Mouse (Mus musculus) limb, embryonic 10.5 days (tissue): Measurements from ENCODE around the gene Rnf128. TPM values are rescaled to one million over a fixed set of nuclear protein-coding genes. Genes with fewer than 3 reads are reported as not detected.

ENCODE experiments used
- DNase-seq: peaks from one replicate; pipeline ENCODE4 v3.0.0-alpha.2; 2017; ENCODE audit warnings: low spot score
- H3K27ac ChIP-seq: fragments of 300-500 bp; sonication (generic); 2 replicates; pipeline ENCODE4 v1.5.1; 2016; ENCODE audit warnings: mild to moderate bottlenecking
- H3K27me3 ChIP-seq: fragments of 300-500 bp; sonication (generic); 2 replicates; pipeline ENCODE4 v1.6.1; 2016; ENCODE audit warnings: low read depth, mild to moderate bottlenecking; ENCODE audit not compliant: poor library complexity, severe bottlenecking
- H3K36me3 ChIP-seq: fragments of 300-500 bp; sonication (generic); 2 replicates; pipeline ENCODE4 v1.6.1; 2016; ENCODE audit warnings: mild to moderate bottlenecking, moderate library complexity
- H3K4me1 ChIP-seq: fragments of 300-500 bp; sonication (generic); 2 replicates; pipeline ENCODE4 v1.6.1; 2016
- H3K4me3 ChIP-seq: fragments of 300-500 bp; sonication (generic); 2 replicates; pipeline ENCODE4 v1.5.1; 2016; ENCODE audit warnings: mild to moderate bottlenecking, moderate library complexity
- H3K9me3 ChIP-seq: fragments of 300-500 bp; sonication (generic); replicated peaks from 2 replicates; pipeline ENCODE4 v1.6.1; 2016; ENCODE audit warnings: mild to moderate bottlenecking
- WGBS: fragments of 180-500 bp; shearing (Covaris S2); methylation state at CpG from one replicate; pipeline ENCODE4 v1.1.7; 2016; 5-methylcytosine and 5-hydroxymethylcytosine counted together
- polyA plus RNA-seq: library from polyadenylated mRNA; unstranded; fragments of >200 nt; fragmentation: Nextera tagmentation; extraction: Ambion mirVana; gene quantifications from 2 replicates; pipeline ENCODE4 v1.2.1, GENCODE M21; 2016

The Rnf128 gene
- 3.4 and 3.7 TPM in 2 replicates for polyA plus RNA-seq

DNA sequence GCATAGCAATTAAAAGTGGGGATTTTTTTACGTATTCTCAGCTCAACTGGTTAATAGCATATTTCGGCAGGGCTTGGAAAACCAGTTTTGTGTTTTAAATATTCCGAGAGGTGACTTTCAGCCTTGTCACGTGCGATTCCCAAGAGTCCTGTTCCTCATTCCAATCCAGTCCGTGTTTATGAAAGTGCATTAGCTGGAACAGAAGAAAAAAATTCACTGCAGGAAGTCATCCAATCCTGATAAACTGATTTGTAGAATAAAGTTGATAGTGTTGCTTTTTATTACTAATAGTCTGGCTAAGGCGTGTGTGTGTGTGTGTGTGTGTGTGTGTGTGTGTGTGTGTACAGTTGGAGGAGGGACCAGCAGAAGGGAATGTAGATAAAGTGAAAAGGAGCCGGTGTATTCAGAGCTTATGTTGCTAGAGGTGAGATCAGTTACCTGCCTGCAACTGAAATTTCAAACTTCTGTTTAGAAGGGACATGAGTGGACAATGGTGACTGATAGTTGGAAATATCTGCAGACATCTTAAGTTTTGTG, at the start of gene Rnf128:
Gene Rnf128, plus strand, starts transcription at position 392 of the 537 bp plus-strand sequence.
- Histone ChIP-seq H3K4me3 (no peak within 1 kb of the TSS), H3K4me1 (no peaks in the 10 kb centered on the region), H3K36me3 (no peaks in the 10 kb centered on the region), H3K27me3 (peaks cover 57% of the 10 kb centered on the region), H3K27ac (no peak within 1 kb of the TSS), H3K9me3 (no peaks in the 10 kb centered on the region)
- WGBS, result 84% methylated on average over 8 of the region's 8 CpGs
- DNase-seq, result no peak

DNA sequence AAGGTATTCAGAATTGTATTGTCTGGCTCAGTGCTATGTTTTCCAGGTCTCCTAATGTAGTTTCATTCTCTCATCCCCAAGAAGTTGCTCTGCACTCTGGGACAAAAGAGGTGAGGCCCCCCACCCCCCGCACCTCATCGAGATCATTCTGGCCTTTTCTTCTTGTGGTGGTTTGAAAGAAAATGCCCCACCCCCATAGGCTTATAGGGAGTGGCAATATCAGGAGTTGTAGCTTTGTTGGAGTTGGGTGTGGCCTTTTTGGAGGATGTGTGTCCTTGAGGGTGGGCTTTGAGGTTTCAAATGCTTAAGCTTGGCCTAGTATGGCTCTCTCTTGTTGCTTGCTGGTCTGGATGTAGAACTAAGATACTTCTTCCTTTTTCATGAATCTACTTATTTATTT, 47.0 kb upstream of the Rnf128 start:
- H3K36me3 ChIP-seq, result no peaks in the 10 kb centered on the region
- H3K27me3 ChIP-seq, result peaks cover 50% of the 10 kb centered on the region
- H3K9me3 ChIP-seq, result no peaks in the 10 kb centered on the region
- H3K27ac ChIP-seq, result no peak overlapping the region
- H3K4me3 ChIP-seq, result no peak overlapping the region
- 84% methylated on average over 2 of the region's 2 CpGs for WGBS
- no peaks in the 10 kb centered on the region for H3K4me1 ChIP-seq
- no peak for DNase-seq

DNA sequence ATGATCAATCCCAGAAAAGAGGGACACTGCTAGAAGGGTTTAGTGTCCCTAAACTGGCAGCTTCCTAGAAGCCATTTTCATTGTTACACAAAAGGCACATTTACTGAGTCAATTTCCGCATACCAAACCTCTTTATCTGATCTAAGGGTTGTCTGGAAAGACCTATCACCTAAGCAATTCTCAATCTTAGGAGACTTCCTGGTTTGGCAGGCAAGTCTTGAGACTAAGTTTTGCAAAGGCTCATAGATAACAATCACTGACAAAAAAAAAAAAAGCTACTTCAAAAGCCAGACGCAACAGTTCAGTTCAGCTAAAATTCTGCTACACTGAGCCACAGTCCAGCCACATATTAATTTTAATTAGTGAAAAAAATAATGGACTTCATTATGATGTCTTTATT, 43.9 kb upstream of the Rnf128 start:
- H3K27ac ChIP-seq, result no peak overlapping the region
- H3K36me3 ChIP-seq, result no peaks in the 10 kb centered on the region
- H3K9me3 ChIP-seq, result no peaks in the 10 kb centered on the region
- H3K4me3 ChIP-seq, result no peak overlapping the region
- WGBS, result 83% methylated on average over 2 of the region's 2 CpGs
- DNase-seq, result no peak
- peaks cover 45% of the 10 kb centered on the region for H3K27me3 ChIP-seq
- H3K4me1 ChIP-seq, result no peaks in the 10 kb centered on the region

DNA sequence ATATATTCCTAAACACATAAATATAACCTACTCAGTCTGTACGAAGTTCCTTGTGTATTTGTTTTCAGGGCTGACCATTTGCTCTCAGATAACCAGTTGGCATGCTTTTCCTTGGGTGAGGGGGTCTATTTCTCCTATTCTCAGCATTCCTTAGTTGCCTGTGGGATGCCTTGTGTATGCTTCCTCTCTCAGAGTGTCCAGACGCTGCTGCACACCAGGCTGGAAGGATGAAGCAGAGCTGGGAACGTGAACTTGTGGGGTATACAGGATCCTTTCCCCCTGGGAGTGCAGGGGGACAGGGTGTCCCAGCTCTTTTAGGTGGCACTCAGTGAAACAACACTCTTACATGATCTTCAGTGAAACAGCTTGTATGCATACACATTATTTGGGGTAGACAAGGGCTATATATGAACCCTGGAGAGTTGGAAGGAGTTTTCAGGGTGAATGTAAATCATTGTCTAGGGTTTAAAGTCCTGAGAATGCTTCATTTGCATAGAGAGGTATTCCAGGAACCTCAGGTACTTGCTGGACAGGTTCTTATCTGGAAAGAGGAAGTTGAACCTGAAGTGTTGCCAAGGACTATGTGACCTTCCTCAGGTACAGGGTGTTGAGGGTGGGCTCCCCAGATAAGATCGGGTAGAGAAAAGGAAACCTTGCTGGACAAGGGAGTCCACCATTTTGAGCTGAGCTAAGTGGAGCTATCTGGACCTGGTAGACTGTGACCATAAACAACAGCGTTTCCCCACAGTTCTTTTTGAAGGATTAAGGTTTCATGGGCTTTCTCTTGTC, 38.6 kb upstream of the Rnf128 start:
- no peak for DNase-seq
- H3K36me3 ChIP-seq, result no peaks in the 10 kb centered on the region
- H3K27ac ChIP-seq, result no peak overlapping the region
- no peak overlapping the region for H3K4me3 ChIP-seq
- no peaks in the 10 kb centered on the region for H3K9me3 ChIP-seq
- H3K27me3 ChIP-seq, result peaks cover 41% of the 10 kb centered on the region
- no peaks in the 10 kb centered on the region for H3K4me1 ChIP-seq
- 71% methylated on average over 5 of the region's 5 CpGs for WGBS

DNA sequence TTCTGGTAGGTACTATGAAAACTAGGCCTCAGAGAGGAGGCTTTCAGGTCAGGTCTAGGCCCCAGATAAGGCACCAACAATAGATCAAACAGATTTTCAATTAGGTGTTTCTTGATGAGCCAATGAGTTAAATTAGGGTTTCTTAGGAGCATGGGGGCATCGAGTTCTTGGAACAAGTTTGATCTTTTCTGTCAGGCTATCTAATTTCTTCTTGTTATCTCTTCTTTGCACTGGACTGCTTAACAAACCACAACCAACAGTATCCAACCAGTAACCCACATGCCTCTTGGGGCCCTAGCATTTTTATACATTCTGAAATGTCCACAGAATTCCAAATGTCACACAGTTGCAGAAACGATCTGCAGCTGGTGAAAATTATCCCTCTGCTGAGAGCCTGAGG, 37.4 kb upstream of the Rnf128 start:
- WGBS, result 77% methylated on average over 2 of the region's 2 CpGs
- Histone ChIP-seq H3K4me1 (no peaks in the 10 kb centered on the region), H3K9me3 (no peaks in the 10 kb centered on the region), H3K27me3 (peaks cover 54% of the 10 kb centered on the region), H3K4me3 (no peak overlapping the region), H3K36me3 (no peaks in the 10 kb centered on the region), H3K27ac (no peak overlapping the region)
- no peak for DNase-seq

DNA sequence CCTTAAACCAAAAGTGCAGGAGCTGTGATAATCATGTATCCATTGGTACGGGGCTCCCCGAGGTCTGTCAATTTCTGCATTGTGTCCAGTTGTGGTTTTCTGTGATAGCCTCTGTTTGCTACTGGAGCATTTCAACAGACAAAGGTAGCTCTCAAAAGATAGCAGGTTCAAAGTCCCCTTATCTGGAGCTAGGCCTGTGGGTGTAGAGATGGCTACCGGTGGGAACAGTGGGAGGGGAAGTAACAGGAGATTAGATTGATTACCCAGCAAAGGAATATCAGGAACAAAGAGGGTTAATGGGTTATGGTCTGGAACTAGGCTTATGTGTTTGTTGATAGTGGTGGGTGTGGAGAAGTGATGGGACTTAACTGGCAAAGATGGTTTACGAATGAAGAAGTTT, 36.1 kb upstream of the Rnf128 start:
- Histone ChIP-seq H3K9me3 (no peaks in the 10 kb centered on the region), H3K36me3 (no peaks in the 10 kb centered on the region), H3K27ac (no peak overlapping the region), H3K27me3 (peaks cover 63% of the 10 kb centered on the region), H3K4me1 (no peaks in the 10 kb centered on the region), H3K4me3 (no peak overlapping the region)
- 88% methylated on average over 4 of the region's 4 CpGs for WGBS
- DNase-seq, result no peak

DNA sequence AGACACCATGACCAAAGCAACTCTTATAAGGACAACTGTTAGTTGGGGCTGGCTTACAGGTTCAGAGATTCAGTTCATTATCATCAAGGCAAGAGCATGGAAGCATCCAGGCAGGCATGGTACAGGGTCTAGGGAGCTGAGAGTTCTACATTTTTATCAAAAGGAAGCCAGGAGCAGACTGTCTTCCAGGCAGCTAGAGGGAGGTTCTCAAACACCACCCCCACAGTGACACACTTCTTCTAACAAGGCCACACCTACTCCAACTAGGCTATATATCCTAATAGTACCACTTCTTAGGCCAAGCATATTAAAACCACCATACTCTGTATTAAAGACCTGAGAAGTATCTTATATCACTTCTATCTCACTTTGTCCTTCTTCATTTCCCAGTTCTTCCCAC, 33.4 kb upstream of the Rnf128 start:
- H3K27ac ChIP-seq, result no peak overlapping the region
- no peaks in the 10 kb centered on the region for H3K36me3 ChIP-seq
- H3K9me3 ChIP-seq, result no peaks in the 10 kb centered on the region
- peaks cover 75% of the 10 kb centered on the region for H3K27me3 ChIP-seq
- no peak overlapping the region for H3K4me3 ChIP-seq
- H3K4me1 ChIP-seq, result no peaks in the 10 kb centered on the region
- no peak for DNase-seq

DNA sequence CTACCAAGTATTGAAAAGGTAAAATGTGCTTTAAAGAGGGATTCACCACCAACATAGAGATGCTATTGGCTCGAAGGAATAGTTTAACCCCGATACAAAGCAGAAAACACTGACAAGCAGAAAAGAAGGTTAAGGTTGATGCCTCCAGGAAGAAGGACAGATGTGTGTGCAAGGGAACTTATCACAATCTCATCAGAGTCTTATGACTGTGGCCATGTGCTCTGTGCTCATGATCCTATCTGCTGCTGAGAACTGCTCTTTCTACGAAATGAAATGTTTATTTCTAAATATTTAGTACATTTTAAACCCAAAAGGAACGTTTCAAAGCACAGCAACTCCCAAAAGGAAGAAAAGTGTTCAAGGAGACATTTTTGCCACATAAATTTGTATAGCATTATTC, 30.8 kb upstream of the Rnf128 start:
- DNase-seq, result no peak
- Histone ChIP-seq H3K4me3 (no peak overlapping the region), H3K36me3 (no peaks in the 10 kb centered on the region), H3K9me3 (no peaks in the 10 kb centered on the region), H3K27ac (no peak overlapping the region), H3K27me3 (peaks cover 81% of the 10 kb centered on the region), H3K4me1 (no peaks in the 10 kb centered on the region)
- WGBS, result 81% methylated on average over 4 of the region's 4 CpGs

DNA sequence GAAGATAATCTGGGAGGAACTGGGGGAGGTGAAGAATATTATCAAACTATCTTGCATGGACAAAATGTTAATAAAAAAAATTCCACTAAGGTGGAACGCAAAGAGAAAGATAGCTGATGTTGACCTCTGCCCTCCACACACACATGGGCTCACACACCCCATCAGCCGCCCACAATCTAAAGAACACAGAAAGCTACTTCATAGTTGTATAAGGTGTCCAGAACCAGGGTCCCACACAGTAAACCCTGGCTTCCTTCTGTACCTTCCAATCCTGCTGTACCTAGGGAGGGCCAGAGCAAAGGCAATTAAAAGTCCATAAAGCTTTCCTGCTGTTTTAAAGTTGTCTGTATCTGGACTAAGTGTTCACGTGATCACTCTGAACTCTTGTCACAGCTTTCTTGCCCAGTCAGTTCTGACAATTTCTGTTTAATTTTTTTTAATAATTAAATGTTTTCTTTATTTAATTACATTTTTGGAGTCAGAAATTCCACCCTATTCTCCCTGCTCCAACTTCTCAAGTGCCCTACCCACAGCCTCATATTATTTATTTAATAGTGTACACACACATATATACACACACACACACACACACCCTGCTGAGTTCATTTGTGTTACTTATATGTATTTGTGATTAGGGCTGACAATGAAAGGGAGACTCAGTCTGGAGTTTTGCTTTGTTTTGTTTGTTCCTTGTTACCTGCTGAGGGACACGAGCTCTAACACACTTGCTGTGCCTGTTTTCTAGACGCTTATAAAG, 25.3 kb upstream of the Rnf128 start:
- WGBS, result 82% methylated on average over 5 of the region's 5 CpGs
- H3K36me3 ChIP-seq, result no peaks in the 10 kb centered on the region
- no peak overlapping the region for H3K27ac ChIP-seq
- no peaks in the 10 kb centered on the region for H3K4me1 ChIP-seq
- H3K9me3 ChIP-seq, result no peaks in the 10 kb centered on the region
- no peak for DNase-seq
- no peak overlapping the region for H3K4me3 ChIP-seq
- H3K27me3 ChIP-seq, result peaks cover 70% of the 10 kb centered on the region

DNA sequence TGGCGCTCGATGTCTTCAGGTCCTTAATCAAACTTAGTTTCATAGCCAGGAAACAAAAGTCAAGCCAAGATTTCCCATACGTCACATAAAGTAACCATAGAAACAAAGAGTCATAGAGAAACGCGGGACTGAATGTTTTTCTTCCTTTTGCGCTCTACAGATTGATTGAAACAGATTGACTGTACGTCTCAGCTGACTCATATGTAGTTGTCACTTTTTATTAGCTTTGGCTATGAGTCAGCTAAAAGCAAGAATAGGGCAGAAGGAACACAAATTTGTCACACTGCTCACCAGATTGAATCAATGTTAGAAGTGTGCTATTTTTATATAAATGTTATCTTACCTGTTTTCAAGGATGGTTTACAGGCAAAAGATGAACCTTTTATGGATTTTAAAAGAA, 19.4 kb upstream of the Rnf128 start:
- no peaks in the 10 kb centered on the region for H3K4me1 ChIP-seq
- no peaks in the 10 kb centered on the region for H3K9me3 ChIP-seq
- H3K36me3 ChIP-seq, result no peaks in the 10 kb centered on the region
- no peak for DNase-seq
- no peak overlapping the region for H3K4me3 ChIP-seq
- H3K27ac ChIP-seq, result no peak overlapping the region
- peaks cover 54% of the 10 kb centered on the region for H3K27me3 ChIP-seq
- 87% methylated on average over 7 of the region's 7 CpGs for WGBS

DNA sequence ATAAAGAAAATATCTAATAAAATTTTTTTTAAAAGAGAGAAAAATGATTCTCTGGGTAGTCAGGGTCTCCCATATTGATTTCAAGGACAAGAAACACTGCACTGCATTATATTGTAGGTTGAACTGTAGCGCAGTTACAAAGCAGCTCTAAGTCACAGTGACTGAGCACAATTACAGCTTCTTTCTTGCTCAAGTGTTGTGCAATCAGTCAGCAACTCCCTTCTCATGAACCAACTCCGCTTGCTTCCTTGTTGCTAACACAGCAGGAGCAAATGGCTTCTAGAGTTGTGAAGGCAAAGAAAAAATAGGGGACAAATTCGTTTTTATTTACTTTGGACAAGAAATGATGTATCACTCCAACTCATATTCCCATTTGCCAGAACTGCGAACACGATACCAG, 12.7 kb upstream of the Rnf128 start:
- Histone ChIP-seq H3K4me3 (no peak overlapping the region), H3K27me3 (peaks cover 42% of the 10 kb centered on the region), H3K4me1 (no peaks in the 10 kb centered on the region), H3K36me3 (no peaks in the 10 kb centered on the region), H3K9me3 (no peaks in the 10 kb centered on the region), H3K27ac (no peak overlapping the region)
- no peak for DNase-seq
- 84% methylated on average over 5 of the region's 5 CpGs for WGBS

DNA sequence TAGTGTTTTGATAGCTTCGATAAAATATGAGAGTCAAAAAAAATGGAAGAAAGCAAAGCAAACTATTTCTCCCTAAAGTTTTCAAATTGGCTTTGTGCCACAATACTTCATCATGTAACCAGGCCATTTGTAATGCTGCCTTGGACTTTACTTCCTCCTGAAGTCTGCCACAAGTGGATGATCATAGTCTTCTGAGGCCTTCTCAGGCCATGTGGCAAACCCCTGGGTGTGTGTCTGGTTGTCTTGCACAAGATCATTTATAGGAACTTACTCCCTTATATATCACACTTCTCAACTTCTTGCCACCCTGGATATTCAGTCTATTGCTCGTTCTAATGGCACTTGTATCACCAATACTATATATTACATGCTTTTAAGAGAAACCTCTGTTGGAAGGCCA, 11.0 kb upstream of the Rnf128 start:
- H3K27ac ChIP-seq, result no peak overlapping the region
- WGBS, result 83% methylated on average over 2 of the region's 2 CpGs
- no peaks in the 10 kb centered on the region for H3K36me3 ChIP-seq
- peaks cover 43% of the 10 kb centered on the region for H3K27me3 ChIP-seq
- H3K9me3 ChIP-seq, result no peaks in the 10 kb centered on the region
- no peak overlapping the region for H3K4me3 ChIP-seq
- no peaks in the 10 kb centered on the region for H3K4me1 ChIP-seq
- DNase-seq, result no peak

DNA sequence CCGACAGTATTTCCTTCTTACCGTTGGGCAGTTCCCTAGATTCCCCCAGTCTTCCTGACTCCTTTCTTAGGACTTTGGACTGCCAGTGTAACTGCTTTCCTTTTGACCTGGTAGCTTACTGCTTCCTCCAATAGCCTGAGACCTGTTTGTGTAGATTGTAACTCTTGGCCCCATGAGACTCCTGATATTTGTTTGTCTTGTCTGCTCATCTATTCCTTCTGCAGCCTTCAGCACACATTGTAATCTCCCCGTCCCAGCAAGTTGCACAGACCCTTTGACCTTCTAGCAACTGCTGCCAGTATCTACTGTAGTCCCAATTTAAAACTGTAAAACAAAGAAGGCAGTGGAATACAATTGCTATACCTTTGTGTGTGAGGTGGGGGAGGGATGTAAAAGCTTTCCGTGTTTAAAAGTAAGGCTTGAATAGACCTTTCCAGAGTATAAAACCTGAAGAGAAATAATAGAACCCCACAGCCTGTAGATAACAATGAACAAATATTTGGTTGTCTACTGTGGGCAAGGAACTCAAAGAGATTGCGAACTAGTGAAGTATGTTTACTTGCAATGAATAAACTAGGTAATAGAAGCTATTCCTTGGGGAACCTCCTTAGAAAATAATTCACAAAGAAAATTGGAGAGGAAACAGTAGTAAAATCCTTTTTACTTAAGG, 726 bp upstream of the Rnf128 start:
- no peak for DNase-seq
- WGBS, result 82% methylated on average over 5 of the region's 5 CpGs
- Histone ChIP-seq H3K4me1 (no peaks in the 10 kb centered on the region), H3K36me3 (no peaks in the 10 kb centered on the region), H3K27me3 (peaks cover 54% of the 10 kb centered on the region), H3K27ac (no peak overlapping the region), H3K9me3 (no peaks in the 10 kb centered on the region), H3K4me3 (no peak overlapping the region)
